Mouse (Mus musculus): Measurements from ENCODE around the gene Pctp.

DNA sequence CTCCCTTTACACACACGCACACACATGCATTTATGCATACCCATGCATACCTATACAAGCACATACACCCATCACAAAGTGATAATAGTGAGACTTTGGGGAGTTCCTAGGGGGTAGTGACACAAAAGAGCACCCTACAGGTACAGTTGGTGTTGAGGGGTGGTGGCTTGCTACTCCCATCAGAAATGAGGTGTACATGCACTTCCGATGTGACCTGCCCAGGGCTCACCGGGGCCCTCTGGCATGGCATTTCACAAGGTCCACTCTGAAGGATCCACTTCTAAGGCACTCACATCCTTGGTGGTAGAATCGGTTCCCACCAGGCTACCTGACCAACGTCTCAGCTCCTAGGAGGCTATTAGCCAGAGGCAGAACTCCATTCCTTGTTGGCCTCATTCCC is 26.3 kb downstream of the Pctp start:
- TF ChIP-seq CTCF (IDR thresholded peaks at IDR 0.05; ENCODE audit: low read depth), result no peak
- TF ChIP-seq EP300 (IDR thresholded peaks at IDR 0.05; ENCODE audit: low read depth), result no peak

Measured in heart, postnatal 0 days (tissue).